ENCODE assay signal across 25 mouse cellular contexts in genomic region chr7:94706457-94706856, GRCm38 (mm10).
"Had no signal": no experiment of that assay in that cellular context is flagged by ENCODE, and none has a peak within 500 bp of the region (broad histone marks: within the 10 kb centered on the region; RNA-seq: fewer than 3 reads in every experiment).

No protein-coding gene starts in this region.

- H3K9ac ChIP-seq: heart, embryonic 12.5 days; hindbrain, embryonic 12.5 days; hindbrain, embryonic 14.5 days; kidney, embryonic 15.5 days; limb, embryonic 13.5 days; limb, embryonic 15.5 days; liver, embryonic 12.5 days; liver, embryonic 14.5 days had no signal

- DNase-seq: gastrocnemius, postnatal 14 days; heart, adult 18-20 months; heart, postnatal 10 days; heart, postnatal 4 days; kidney, adult 11 months; kidney, adult 2 months; kidney, adult 9 months; kidney, postnatal 14 days; kidney, postnatal 36 days; layer of hippocampus, adult 9-11 months; layer of hippocampus, postnatal 36 days; left cerebral cortex, postnatal 4 days had no signal

- H3K4me2 ChIP-seq: heart, embryonic 12.5 days; hindbrain, embryonic 12.5 days; hindbrain, embryonic 14.5 days; kidney, embryonic 15.5 days; limb, embryonic 13.5 days; limb, embryonic 15.5 days; liver, embryonic 12.5 days had no signal

- H3K4me1 ChIP-seq: heart, embryonic 10.5 days; heart, embryonic 12.5 days; hindbrain, embryonic 10.5 days; hindbrain, embryonic 12.5 days; kidney, embryonic 15.5 days; limb, embryonic 13.5 days; limb, embryonic 15.5 days; liver, embryonic 12.5 days had no signal

- H3K36me3 ChIP-seq: heart, embryonic 10.5 days; heart, embryonic 12.5 days; hindbrain, embryonic 10.5 days; hindbrain, embryonic 12.5 days; kidney, embryonic 15.5 days; limb, embryonic 13.5 days; limb, embryonic 15.5 days; liver, embryonic 12.5 days had no signal

- H3K9me3 ChIP-seq: heart, embryonic 12.5 days; hindbrain, embryonic 12.5 days; kidney, embryonic 15.5 days; limb, embryonic 13.5 days; limb, embryonic 15.5 days; liver, embryonic 12.5 days had no signal

- H3K27ac ChIP-seq: heart, embryonic 10.5 days; hindbrain, embryonic 10.5 days; hindbrain, embryonic 12.5 days; hindbrain, embryonic 14.5 days; kidney, embryonic 15.5 days; kidney, postnatal 0 days; limb, embryonic 13.5 days; limb, embryonic 15.5 days; liver, embryonic 12.5 days; liver, embryonic 14.5 days had no signal

- ATAC-seq: hindbrain, embryonic 16.5 days; intestine, embryonic 16.5 days; liver, embryonic 12.5 days had no signal

- H3K4me3 ChIP-seq: heart, embryonic 10.5 days; heart, embryonic 12.5 days; hindbrain, embryonic 10.5 days; hindbrain, embryonic 12.5 days; kidney, embryonic 15.5 days; limb, embryonic 13.5 days; limb, embryonic 15.5 days; liver, embryonic 12.5 days had no signal

- H3K27me3 ChIP-seq: heart, embryonic 12.5 days; hindbrain, embryonic 12.5 days; kidney, embryonic 15.5 days; limb, embryonic 13.5 days; limb, embryonic 15.5 days; liver, embryonic 12.5 days had no signal
